Mouse (Mus musculus) ovary, adult 2 months (tissue): ENCODE results near the gene Gtf2b. TPM values are rescaled to one million over a fixed set of nuclear protein-coding genes. Genes with fewer than 3 reads are reported as not detected.

ENCODE experiments used
- polyA plus RNA-seq: library from polyadenylated mRNA; depleted of rRNA; stranded (reverse); fragments of >200 nt; gene quantifications from 2 replicates; pipeline ENCODE4 v1.2.3, GENCODE M21; 2012; rRNA removed

Gene Gtf2b
- polyA plus RNA-seq: 13.9 and 15.0 TPM in 2 replicates

GRCm38 (mm10) chr3:142764995-142765777, at the start of gene Gtf2b:
Gene Gtf2b (plus strand): TSS chr3:142765045.

Other genes starting within 250 kb of the Gtf2b start
- gene Gbp7, start 234.7 kb upstream of the Gtf2b start, polyA plus RNA-seq: 1.9 and 2.5 TPM in 2 replicates
- 21.5 and 27.5 TPM in 2 replicates for gene Gbp3, start 205.0 kb upstream of the Gtf2b start, polyA plus RNA-seq
- 0.08 TPM in 1 of 2 replicates, not detected in the other for gene Gbp2b, start 170.2 kb upstream of the Gtf2b start, polyA plus RNA-seq
- 11.9 and 13.7 TPM in 2 replicates for gene Gbp2, start 144.4 kb upstream of the Gtf2b start, polyA plus RNA-seq
- 2.4 and 3.1 TPM in 2 replicates for gene Kyat3, start 64.0 kb upstream of the Gtf2b start, polyA plus RNA-seq
- gene Pkn2, start 117.0 kb downstream of the Gtf2b start, polyA plus RNA-seq: 57.6 and 65.0 TPM in 2 replicates